Mouse (Mus musculus): ENCODE data around the gene Sec31b.
A peak's percentile ranks its signal among the peaks of the same experiment; 100 is the strongest.

The Sec31b gene

DNA sequence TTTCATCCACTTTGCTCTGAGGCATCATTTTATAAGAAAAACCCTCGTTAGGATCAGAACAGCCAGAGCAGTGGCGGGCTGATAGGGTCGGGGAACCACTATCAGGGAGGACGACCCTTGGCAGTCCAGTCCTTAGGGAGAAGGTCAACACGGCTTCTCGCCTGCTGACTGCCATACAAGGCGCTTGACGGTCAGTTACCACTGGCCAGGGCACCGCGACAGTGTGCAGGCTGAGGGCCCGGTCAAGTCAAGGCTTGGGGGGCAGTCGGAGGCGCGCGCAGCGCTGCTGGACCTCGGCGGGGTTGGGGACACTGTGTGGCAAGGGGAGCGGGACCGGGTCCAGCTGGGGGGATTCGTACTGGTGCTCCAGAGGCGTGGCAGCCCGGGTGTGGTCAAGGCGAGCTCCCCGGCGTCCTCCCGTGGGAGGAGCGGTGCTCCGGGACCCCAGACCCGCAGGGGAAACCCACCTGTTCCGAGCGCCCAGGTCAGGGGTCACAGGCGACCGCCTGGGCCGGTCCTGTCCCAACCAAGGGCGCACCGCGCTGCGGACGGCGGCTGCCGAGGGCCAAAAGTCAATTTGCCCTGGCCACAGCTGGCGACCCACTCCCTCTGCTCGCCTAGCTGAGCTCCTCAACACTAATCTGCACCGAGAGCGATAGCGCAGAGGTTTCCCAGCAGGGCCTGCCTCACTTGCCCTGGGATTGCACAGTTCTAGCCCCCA is at the start of gene Sec31b:
Sec31b (minus strand) TSS at position 544 of the 721 bp plus-strand sequence.
- peak; percentile 27 for DNase-seq

- DNase-seq, result no peak
Measured at GRCm38 (mm10) chr19:44594180-44594579, 48.5 kb upstream of the Sec31b start.

- DNase-seq, result no peak
Measured at GRCm38 (mm10) chr19:44591638-44592037, 46.0 kb upstream of the Sec31b start.

GRCm38 (mm10) chr19:44590992-44591391 is 45.3 kb upstream of the Sec31b start:
- no peak for DNase-seq

DNA sequence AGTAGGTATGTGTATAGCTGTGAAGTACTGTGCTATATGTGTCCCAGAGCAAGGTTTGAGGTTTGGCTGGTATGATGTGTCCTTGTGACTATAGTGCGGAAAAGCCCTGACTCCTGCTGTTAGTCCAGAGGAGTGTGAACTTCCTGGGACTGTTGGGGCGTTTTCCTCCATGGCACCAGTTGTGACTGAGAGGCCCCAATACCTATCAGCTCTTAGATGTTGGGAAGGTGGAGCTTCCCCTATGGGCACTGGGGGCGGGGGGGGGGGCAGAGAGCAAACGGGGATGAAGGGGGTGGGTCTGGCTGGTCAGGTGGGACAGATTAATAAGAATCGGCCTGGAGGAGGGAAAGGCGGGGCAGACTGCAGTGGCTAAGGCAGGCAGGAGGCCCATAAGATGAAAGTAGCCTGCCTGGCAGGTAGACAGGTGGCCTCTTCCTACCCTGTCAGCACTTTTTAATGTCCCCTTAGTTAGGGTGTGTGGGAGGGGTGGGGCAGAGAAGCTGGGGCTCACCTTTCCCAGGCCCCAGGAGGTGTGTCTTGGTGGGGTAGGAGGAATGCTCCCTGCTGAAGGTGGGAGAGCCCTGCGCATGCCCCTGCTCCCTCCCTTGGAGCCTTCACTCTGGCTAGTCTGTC is 44.0 kb upstream of the Sec31b start:
- no peak for DNase-seq

DNA sequence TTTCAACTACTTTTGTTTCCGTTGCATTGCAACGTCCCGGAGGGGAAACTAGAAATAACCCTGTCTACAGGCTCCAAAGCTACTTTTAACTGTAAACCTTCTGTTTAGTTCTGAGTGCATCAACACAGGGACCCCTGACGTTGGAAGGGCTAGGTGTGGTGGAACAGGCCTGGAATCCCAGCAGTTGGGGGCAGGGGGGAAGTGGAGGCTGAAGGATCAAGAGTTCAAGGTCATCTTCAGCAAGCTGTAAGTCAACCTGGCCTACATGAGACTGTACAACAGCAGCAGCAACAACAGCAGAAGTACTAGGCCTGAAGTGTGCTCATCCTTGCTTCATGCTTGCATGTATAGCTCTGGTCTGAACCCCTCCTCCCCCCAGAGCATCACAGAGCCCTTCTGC is 42.4 kb upstream of the Sec31b start:
- no peak for DNase-seq

DNA sequence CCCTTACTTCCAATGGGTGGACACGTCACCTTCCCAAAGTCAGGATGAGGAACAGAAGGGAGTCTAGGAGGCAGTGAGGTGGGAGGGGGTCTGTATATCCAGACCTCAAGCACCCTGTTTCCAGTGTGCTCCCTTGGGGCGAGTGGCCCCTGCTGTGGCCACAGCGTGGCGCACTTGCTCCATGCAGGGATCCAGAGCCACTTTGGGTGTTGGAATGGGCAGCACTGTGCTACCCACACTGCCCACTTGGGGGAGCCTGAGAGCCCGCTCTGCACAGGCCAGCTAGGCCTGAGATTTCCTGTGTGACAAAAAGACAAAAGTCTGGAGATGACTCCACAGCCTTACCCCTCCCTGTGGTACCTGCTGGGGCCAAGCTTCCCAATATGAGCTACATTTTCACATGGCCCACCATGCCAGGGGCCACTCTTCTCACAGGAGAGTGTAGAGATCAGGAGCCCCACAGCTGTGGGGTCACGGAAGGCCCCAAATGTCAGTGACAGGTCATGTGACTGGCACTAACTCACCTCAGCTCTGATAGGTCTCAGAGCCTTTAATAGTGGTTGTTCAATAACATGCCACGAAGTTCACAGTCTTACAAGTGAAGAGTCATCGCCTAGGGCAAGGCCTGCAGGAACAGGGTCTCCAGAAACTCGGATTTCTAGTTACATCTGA is 37.1 kb upstream of the Sec31b start:
- peak; percentile 82 for DNase-seq

GRCm38 (mm10) chr19:44582103-44582502 is 36.4 kb upstream of the Sec31b start:
- DNase-seq, result no peak

- no peak for DNase-seq
Measured at GRCm38 (mm10) chr19:44578038-44578437, 32.4 kb upstream of the Sec31b start.

DNA sequence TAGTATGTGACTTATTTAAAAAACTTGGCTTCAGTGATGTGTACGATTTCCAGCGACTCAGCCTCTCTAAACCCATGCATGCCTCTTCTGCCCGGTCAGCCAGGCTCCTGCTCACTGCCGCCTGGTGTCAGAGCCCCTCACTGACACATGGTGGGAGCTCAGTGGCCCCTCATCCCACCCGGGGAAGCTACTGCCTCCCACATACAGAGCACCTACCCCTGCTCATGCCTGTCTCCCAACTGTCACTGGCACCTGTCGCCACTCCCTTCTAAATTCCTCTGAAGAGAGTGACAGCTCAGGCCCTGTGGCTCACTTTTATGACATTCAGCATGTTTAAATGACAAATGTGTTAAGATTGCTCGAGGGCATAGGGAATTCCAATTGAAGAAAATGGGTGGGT is 30.6 kb upstream of the Sec31b start:
- DNase-seq, result no peak

DNA sequence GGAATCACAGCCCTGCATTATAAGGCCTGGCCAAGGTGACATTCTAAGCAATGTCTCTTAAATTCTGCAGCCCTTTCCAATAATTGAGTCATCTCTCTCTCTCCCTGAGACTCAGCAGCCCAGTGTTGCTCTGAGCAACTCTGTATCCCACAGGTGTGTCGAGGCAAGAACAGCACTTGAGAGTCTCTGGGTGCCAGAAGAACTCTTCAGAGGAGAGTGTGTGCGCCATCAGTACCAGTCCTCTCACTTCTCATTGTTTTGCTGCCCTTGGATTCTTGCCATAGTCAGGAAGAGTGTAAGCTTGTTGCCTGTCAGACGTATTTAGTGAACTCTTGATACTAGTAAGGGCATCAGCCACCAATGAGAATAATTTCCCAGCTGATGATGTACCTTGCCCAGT is 22.1 kb upstream of the Sec31b start:
- no peak for DNase-seq

GRCm38 (mm10) chr19:44564006-44564405 is 18.3 kb upstream of the Sec31b start:
- DNase-seq, result no peak

GRCm38 (mm10) chr19:44562652-44563206 is 17.1 kb upstream of the Sec31b start, which contains the start of gene Hif1an:
Hif1an (plus strand) TSS chr19:44562850.
- peak; percentile 98 for DNase-seq

GRCm38 (mm10) chr19:44554861-44555590 is 9.4 kb upstream of the Sec31b start, which contains the start of gene Ndufb8:
Ndufb8 (minus strand) TSS chr19:44555440.
- peak; percentile 94 for DNase-seq

GRCm38 (mm10) chr19:44554490-44554860 is 8.8 kb upstream of the Sec31b start:
- no peak for DNase-seq

GRCm38 (mm10) chr19:44553286-44553685 is 7.6 kb upstream of the Sec31b start:
- DNase-seq, result no peak

DNA sequence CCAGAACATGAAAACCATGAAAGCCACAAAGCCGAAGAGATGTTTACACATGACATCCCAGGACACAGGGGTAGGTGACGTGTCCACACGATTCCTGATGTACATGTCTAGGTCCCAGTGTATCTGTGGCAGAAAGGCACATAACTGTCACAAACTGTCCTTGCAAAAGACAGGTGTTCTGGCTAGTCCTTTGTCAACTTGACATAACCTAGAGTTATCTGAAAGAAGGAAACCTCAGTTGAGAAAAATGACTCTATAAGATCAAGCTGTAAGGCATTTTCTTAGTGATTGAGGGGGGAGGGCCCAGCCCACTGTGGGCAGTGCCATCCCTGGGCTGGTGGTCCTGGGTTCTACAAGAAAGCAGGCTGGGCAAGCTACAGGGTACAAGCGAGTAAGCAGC is 7.1 kb upstream of the Sec31b start, which contains the start of gene Gm20538:
Gm20538 (minus strand) TSS at position 101 of the 400 bp plus-strand sequence.
- no peak for DNase-seq

- DNase-seq, result peak; percentile 75
Measured at GRCm38 (mm10) chr19:44544775-44545174, 889 bp downstream of the Sec31b start.

DNA sequence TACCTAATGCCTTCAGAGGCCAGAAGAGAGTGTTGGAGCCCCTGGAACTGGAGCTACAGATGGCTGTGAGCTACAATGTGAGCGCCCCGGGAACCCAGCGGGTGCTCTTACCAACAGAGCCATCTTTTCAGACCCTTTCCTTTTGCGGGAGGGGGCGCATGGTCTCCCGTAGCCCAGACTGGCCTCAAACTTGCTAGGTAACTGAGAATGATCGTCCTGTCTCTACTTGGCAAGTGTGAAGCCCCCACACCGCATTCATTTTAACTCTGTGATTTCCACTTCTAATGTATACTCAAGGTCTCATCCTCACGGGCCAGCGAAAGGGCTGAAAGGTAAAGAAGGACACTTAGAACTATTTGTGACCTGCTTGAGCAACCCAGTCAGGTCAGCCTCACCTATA is 1.3 kb downstream of the Sec31b start:
- DNase-seq, result no peak

DNA sequence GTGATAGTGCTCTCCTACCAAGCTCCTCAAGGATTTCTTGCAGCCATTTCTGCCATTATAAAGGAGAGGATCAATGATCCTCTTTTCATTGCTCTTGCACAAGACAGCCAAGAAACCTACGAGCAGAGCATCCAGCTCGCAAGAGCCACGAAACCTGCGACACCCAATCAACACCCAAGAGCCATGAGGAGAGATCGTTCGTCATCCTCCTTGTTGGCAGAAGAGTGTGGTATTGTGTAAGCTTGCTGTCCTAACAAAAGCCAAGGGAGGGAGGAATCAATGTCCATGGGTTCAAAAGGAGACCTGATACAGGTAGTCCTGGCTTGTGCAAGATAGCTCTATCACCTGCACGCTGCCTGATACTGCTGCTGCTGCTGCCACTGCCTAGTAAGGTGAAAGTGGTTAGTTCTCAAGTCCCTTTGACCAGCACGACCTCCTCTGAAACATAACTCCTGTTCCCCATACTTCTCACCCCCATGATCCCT is 2.9 kb downstream of the Sec31b start:
- DNase-seq, result no peak

GRCm38 (mm10) chr19:44537416-44537815 is 8.2 kb downstream of the Sec31b start:
- no peak for DNase-seq

- DNase-seq, result no peak
Measured at GRCm38 (mm10) chr19:44535376-44535775, 10.3 kb downstream of the Sec31b start.

DNA sequence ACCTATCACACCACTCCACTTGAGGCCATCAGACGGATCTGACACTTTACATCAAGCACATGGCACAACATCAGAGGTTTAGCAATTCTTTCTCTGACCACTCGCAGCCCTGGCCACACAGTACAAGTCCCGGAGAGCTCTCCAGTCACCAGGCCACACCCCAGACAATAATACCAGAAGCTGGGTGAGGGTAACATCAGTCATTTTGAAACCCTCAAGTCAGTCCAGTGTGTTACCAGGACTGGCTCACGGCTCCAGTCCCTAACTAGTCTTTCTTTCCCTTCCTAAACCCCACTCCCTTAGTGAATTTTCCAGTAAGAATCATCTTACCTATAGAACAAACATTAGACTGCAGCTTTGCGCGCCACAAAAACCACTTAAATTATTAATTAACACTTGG is 15.6 kb downstream of the Sec31b start:
- DNase-seq, result no peak

Data from cerebellum, adult 9-10 months (tissue).